Mouse (Mus musculus) lung, adult 2 months (tissue): ENCODE measurements around the gene Rpl9-ps1. TPM values are rescaled to one million over a fixed set of nuclear protein-coding genes. Genes with fewer than 3 reads are reported as not detected.

Experiments used
- DNase-seq: peaks from one replicate; pipeline ENCODE4 v3.0.0; 2022
- H3K4me1 ChIP-seq: fragments of 200-500 bp; 2 replicates; pipeline ENCODE4 v1.6.1; 2011; ENCODE audit warnings: low read length; ENCODE audit not compliant: control insufficient read depth, insufficient read depth
- H3K4me3 ChIP-seq: fragments of 200-500 bp; replicated peaks from 2 replicates; pipeline ENCODE3; 2011; ENCODE audit warnings: low read depth, mild to moderate bottlenecking, control low read depth, low read length; ENCODE audit errors: extremely low read depth
- CTCF ChIP-seq: fragments of 200-500 bp; IDR thresholded peaks from 2 replicates; pipeline ENCODE4 v1.5.1; 2011; ENCODE audit warnings: mild to moderate bottlenecking, low read length, control low read depth; ENCODE audit not compliant: insufficient read depth
- POLR2A ChIP-seq: fragments of 200-500 bp; IDR thresholded peaks from 2 replicates; pipeline ENCODE4 v1.6.1; 2011; ENCODE audit warnings: low read depth, mild to moderate bottlenecking, control low read depth, low read length, borderline replicate concordance; ENCODE audit errors: extremely low read depth
- WGBS: fragments of 180-500 bp; shearing (Covaris S2); methylation state at CpG from one replicate; pipeline ENCODE4 v1.1.7; 2018; 5-methylcytosine and 5-hydroxymethylcytosine counted together
- polyA plus RNA-seq: library from polyadenylated mRNA; depleted of rRNA; stranded (reverse); fragments of >200 nt; gene quantifications from 2 replicates; pipeline ENCODE4 v1.2.3, GENCODE M21; 2012; rRNA removed

Rpl9-ps1 gene
- polyA plus RNA-seq, 1 experiment = not detected

DNA sequence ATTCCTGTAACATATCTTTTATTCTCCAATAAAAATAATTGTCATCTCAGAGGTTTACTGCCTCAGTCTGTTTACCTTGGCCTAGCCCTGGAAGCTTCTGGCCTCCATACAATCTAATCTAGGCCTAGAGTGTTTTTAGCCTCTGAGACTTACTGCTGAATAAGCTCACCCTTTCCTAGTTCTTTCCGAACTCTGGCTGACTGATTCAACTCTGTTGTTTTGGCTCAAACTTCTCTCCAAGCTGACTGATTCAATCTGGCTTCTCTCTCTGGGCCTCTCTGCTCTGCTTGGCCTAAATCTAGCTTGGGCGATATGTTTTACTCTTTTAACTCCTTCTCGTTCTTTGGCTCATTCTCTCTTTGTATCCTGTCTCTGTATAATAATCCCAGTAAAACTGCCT lies 46.4 kb downstream of the Rpl9-ps1 start:
- DNase-seq = no peak
- 77% methylated on average over 3 of the region's 3 CpGs for WGBS
- Histone ChIP-seq H3K4me3 (no peak overlapping the region), H3K4me1 (no peaks in the 10 kb centered on the region)
- TF ChIP-seq POLR2A (no peak), CTCF (no peak)

DNA sequence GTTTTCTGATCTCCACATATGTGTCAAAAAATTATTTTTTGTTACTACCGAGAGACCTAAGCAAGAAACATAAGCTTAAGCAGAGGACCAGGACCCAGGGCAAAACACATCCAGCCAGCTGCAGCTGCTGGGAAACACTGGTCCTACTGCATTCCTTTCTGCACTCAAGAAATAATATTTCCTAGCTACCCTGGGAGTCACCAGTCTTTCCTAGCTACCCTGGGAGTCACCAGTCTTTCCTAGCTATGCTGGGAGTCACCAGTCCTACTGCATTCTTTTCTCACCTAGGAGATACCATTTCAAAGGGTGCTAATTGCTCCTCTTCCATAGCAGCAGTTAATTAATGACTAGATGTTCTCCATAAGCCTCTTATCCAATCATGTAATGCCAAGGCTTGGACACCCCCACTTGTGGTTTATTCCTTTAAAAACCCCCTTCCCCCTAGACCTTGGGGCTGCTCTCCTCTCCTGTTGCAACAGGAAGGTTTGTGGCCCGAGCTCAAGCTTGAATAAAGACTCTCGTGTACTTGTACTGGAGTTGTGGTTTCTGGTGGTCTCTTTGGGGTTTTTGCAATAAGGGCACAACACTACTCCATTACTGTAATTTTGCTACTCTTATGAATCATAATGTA lies 47.1 kb downstream of the Rpl9-ps1 start:
- 62% methylated on average over 3 of the region's 3 CpGs for WGBS
- TF ChIP-seq CTCF (no peak), POLR2A (no peak)
- Histone ChIP-seq H3K4me3 (no peak overlapping the region), H3K4me1 (no peaks in the 10 kb centered on the region)
- no peak for DNase-seq

DNA sequence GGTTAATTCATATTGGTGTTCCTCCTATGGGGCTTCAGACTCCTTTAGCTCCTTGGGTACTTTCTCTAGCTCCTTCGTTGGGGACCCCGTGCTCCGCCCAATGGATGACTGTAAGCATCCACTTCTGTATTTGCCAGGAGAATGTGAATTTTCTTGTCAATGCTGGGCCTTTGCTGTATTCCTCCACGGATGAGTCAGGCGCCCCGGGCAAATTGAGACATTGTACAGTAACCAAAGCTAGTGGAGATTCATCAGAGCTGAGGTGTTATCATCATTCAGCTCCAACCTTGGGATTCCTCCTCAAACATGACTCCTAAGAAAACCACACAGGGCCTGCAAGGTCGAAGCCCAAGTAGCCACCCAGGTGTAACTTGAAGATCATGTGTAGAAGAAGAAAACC lies 47.6 kb downstream of the Rpl9-ps1 start:
- TF ChIP-seq CTCF = no peak
- TF ChIP-seq POLR2A = no peak
- DNase-seq = no peak
- WGBS = 83% methylated on average over 7 of the region's 7 CpGs
- Histone ChIP-seq H3K4me1 (no peaks in the 10 kb centered on the region), H3K4me3 (no peak overlapping the region)

DNA sequence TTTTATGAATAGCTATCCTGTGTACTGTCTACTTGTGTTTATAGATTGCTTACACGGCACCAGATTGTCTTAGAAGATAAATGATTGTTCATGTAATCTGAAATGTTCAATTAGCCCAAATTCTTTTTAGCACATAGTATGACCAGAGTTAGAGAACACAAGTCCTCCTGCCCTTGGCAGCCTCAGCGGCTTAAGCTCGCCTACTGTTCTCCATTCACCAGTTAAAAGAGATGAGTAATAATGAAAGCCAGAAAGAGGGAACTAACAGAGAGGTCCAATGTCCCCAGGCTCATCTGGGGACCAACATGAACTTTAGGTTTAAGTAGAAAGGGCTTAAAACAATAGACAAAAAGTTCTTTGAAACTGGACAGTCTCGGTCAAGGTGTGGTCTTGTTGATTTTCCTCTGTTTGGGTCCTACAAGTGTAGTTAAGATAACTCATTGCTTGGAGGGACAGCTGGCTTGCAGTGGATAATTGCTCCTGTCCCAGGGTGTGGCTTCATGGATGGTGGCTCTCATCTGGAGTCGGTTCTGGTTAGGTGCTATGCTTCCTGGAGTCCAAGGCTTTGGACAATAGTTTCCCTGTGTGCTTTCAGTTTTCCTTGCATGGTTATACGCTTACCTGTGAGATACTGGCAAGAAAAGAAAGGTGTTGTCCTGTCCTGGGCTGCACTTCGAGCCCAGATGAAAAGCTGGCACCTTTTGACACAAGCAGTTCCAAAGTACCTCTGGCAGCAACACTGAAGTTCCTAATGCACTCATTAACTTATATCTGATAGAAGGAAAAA lies 49.6 kb downstream of the Rpl9-ps1 start:
- 64% methylated on average over 7 of the region's 7 CpGs for WGBS
- no peaks in the 10 kb centered on the region for H3K4me1 ChIP-seq
- no peak for TF ChIP-seq CTCF
- TF ChIP-seq POLR2A = no peak
- DNase-seq = no peak
- no peak overlapping the region for H3K4me3 ChIP-seq

Other genes with a start within 250 kb of the Rpl9-ps1 start
- gene Rasl10b, start 236.5 kb downstream of the Rpl9-ps1 start, polyA plus RNA-seq = 1.9 and 2.4 TPM in 2 replicates
- 2.8 TPM in 2 replicates for gene Gas2l2, start 216.2 kb downstream of the Rpl9-ps1 start, polyA plus RNA-seq
- gene 1700020L24Rik, start 207.9 kb downstream of the Rpl9-ps1 start, polyA plus RNA-seq = 0.54 TPM in 1 of 2 replicates, not detected in the other
- 20.1 and 33.3 TPM in 2 replicates for gene Mmp28, start 182.6 kb downstream of the Rpl9-ps1 start, polyA plus RNA-seq
- gene Taf15, start 172.5 kb downstream of the Rpl9-ps1 start, polyA plus RNA-seq = 8.5 and 10.7 TPM in 2 replicates
- gene Heatr9, start 123.4 kb downstream of the Rpl9-ps1 start, polyA plus RNA-seq = 0.06 TPM in 1 of 2 replicates, not detected in the other
- gene Ccl5, start 115.1 kb downstream of the Rpl9-ps1 start, polyA plus RNA-seq = 70.3 and 198 TPM in 2 replicates
- gene Ccl9, start 67.0 kb downstream of the Rpl9-ps1 start, polyA plus RNA-seq = 3.6 and 8.0 TPM in 2 replicates
- 64.7 and 98.8 TPM in 2 replicates for gene Ccl6, start 52.5 kb downstream of the Rpl9-ps1 start, polyA plus RNA-seq
- 4.3 and 5.7 TPM in 2 replicates for gene Ccl3, start 3.7 kb upstream of the Rpl9-ps1 start, polyA plus RNA-seq
- gene Ccl4, start 17.0 kb upstream of the Rpl9-ps1 start, polyA plus RNA-seq = 2.6 and 3.2 TPM in 2 replicates
- gene Wfdc17, start 58.4 kb upstream of the Rpl9-ps1 start, polyA plus RNA-seq = 5.2 and 6.0 TPM in 2 replicates
- not detected in 2 replicates for gene Wfdc18, start 63.4 kb upstream of the Rpl9-ps1 start, polyA plus RNA-seq
- gene Wfdc21, start 101.3 kb upstream of the Rpl9-ps1 start, polyA plus RNA-seq = 16.9 and 29.8 TPM in 2 replicates
- 15.8 and 16.8 TPM in 2 replicates for gene Heatr6, start 108.1 kb upstream of the Rpl9-ps1 start, polyA plus RNA-seq
- gene Hnf1b, start 204.4 kb upstream of the Rpl9-ps1 start, polyA plus RNA-seq = 15.2 and 16.3 TPM in 2 replicates